Mouse (Mus musculus) layer of hippocampus, adult 11-12 months (tissue): ENCODE measurements around the gene Ager.

ENCODE experiments used
- DNase-seq: peaks from one replicate; pipeline ENCODE4 v3.0.0; 2022; ENCODE audit warnings: low spot score

Gene Ager

GRCm38 (mm10) chr17:34585877-34586771 lies 11.5 kb upstream of the Ager start:
- no peak for DNase-seq

DNA sequence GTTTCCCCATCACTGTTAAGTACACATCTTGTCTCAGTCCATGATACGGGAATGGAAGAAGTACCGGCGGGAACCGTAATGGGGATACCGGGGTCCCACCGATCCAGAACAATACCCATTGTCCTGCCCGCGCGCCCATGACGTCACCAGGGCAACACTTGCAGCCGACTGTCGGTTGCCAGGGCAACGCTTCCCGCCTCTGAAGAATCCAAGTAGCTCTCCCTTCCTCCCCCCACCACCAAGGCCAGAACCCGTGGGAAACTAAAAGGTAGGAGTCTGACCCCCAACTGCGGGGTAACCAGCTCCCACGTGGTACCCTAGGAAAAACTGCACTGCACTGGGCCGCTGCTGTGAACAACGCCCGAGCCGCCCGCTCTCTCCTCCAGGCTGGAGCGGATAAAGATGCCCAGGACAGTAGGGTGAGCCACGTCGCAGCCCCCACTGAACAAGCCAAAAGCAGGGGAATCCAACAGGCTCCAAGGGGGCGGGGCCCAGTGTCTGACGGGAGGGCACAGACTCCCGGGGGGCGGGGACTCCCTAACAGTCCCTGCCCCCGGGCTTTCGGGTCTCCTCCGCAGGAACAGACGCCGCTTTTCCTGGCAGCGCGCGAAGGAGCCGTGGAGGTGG lies 10.8 kb upstream of the Ager start:
- peak; percentile 91 for DNase-seq

GRCm38 (mm10) chr17:34587423-34587811 lies 10.2 kb upstream of the Ager start:
- DNase-seq: peak; percentile 98

GRCm38 (mm10) chr17:34587814-34588213 lies 9.8 kb upstream of the Ager start:
- DNase-seq: no peak

GRCm38 (mm10) chr17:34588767-34589166 lies 8.9 kb upstream of the Ager start:
- no peak for DNase-seq

DNA sequence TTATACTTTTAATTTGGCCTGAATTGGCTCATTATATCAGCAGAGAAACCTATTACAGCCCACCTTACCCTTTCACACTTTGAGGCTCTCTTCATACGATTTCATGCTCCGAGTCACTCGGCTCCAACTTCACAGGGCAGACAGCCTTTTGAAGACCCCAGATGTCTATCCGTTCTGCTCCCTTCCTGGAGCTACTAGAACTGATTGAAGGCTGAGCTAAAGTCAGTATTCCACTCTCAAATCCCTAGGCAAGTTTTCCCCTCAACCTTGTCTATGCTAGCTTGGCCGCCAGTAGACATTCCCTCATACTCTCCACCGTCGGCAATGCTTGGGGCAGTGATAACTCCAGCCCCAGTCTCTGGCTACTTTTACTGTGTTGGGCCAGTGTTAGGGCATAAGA lies 8.5 kb upstream of the Ager start:
- no peak for DNase-seq

GRCm38 (mm10) chr17:34589681-34590101 lies 8.0 kb upstream of the Ager start, which contains the start of gene Gpsm3:
TSS of gene Gpsm3 (plus strand) at chr17:34589806.
- no peak for DNase-seq

DNA sequence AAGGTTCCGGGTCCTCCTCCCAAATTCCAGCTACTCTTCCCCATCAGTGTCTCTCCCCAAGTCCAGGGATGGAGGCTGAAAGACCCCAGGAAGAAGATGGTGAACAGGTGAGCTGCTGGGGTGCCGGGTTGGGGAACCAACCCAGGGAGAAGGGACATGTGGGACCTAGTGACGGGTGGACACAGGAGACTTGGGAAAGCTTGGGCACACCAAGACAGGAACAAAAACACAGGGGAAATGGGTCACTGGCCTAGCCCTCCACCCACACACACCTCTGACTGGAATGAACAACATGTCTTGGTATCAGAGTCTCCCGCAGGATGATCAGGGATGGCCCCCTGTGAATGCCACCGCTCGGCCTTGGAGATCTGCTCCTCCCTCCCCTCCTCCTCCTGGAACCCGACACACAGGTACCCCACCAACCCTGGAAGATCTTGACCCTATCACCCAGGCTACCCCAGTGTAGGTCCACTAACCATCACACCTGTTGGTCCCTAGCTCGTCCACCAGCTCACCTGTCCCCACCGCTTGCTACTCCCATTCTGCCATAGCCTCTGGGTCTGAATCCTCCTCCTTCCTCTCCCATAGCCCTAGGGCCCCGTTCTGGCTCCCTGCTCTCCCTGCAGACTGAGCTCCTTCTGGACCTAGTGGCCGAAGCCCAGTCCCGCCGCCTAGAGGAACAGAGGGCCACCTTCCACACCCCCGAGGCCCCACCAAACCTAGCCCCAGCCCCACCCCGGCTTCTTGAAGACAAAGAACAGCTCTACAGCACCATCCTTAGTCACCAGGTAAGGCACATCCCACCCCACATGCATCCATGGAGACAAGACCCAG lies 7.3 kb upstream of the Ager start:
- no peak for DNase-seq

DNA sequence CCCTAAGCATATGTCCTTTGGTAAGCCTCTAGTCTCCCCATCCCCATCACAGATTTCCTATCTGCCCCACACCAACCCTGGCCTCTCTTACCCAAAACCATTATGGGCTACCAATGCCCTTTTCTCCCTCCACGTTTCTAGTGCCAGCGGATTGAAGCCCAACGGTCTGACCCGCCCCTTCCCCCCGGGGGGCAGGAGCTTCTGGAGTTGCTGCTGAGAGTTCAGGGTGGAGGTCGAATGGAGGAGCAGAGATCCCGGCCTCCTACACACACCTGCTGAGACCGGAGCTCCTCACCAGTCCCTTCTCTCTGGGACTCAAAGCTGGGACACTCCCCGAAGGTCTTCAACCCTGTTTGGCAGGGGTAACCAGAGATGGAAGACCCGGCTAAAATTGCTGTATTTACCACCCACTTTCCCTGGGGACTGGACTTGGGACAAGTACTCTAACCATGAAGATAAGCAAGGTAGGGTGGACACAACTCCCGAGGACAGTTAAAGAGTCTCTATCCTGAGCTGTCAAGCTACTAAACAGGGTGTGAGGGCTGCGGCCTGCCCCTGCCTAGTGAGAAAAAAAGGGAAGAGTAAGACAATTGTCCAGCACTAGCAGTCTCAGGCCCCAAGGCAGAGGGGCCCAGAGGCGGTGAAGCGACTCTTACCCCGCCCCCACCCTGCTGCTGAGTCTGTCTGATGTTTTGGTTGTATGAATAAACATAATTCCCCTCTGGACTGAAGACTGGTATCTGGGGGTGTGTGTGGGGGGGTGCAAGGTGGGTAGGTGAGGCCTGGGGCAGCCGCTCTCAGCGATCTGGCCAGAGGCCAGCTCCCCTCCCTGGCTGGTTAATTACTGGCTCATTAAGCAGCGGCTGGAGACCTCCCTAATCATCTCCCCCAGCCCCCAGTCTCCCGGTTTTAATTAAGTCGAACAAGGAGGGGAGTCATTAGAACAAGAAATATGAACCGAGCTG lies 6.4 kb upstream of the Ager start, which contains the start of gene Pbx2:
Gene Pbx2 (plus strand): TSS at position 238 of the 965 bp plus-strand sequence.
- DNase-seq: peak; percentile 23

DNA sequence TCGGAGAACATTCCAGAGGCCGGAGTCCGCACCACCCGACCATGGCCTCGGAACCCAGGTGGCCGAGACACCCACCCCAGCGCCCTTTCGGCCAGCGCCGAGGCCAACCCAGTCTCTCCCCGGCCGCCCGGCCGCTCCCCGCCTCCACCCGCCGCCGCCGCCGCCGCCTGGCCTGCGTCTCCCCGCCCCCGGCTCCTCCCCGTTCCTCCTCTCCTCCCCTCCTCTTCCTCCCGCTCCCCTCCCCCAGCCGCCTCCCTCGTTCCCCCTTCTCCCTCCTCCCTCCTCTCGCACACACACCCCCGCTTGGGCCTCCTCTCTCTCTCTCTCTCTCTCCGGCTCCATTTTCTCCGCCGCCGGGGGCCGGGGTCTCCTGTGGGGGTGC lies 5.7 kb upstream of the Ager start:
- DNase-seq: peak; percentile 85

DNA sequence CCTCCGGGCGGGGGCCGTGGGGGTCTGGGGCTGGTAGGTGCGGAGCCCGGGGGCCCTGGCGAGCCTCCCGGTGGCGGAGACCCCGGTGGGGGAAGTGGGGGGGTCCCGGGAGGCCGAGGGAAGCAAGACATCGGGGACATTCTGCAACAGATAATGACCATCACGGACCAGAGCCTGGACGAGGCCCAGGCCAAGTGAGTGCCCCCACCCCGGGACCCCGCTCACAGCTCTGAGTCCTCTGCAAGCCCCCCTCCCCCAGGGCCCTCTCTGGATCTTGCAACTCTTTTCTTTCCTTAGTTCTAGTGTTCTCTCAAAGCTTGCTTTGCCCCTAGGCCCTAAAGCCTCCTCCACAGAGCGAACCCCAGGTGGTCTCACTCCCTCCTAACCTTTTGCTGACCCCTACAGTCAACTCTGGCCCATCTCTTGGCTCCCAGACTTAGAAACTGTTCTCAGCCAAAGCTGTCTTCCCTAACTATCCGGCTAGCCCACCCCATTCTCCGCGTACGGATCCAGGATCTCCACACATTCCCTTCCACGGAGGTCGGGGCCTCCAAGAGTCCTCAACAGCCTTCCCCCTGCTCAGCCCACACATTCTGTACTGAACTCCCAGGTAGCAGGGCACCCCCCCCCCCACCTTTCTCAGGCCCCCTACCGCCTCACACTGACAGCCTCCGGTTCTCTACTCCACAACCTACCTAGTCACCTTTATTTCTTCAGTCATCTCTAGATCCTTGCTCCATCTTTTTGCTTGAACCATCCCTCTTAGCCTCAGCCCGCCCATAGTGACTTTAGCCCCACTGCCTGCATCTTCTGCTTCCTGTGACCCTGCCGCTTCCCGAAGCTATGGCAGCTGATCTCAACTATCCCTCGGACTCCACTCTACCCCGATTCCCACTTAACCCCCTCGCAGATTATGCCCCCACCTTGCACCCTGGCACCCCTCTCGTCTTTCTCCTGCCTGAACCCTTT lies 4.8 kb upstream of the Ager start:
- DNase-seq: no peak

GRCm38 (mm10) chr17:34593752-34594525 lies 3.7 kb upstream of the Ager start:
- DNase-seq: no peak

DNA sequence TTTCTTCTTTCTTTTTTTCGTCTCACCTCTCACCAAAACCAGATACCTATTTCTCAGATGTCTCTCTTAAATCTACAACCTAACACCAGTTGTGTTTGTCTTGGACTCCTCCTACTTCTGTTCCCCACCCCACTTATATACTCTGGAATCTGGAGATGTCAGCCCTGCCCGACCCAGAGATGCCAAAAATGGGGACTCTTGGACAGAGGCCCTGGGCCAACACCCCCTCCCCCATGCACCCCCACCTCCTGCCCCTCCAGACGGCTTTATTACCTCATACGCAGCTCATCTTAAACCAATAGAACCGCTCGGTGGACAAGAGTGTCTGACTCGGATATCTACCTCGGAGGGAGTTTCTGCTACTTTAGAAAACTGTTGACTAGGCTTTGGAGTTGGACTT lies 1.6 kb upstream of the Ager start:
- no peak for DNase-seq

DNA sequence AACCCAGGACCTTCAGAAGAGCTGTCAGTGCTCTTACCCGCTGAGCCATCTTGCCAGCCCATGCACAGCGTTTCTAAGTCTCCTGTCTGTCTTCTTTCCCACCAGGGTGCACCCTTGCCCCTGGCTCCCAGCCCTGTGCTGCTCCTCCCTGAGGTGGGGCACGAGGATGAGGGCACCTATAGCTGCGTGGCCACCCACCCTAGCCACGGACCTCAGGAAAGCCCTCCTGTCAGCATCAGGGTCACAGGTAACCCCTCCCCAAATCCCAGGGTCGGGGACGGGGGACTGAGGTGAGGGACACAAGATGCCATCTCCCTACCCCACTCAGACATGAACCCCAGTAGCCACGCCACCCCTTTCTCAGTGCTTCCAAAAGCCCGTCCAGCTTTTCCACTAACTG lies 2.2 kb downstream of the Ager start:
- DNase-seq: no peak

DNA sequence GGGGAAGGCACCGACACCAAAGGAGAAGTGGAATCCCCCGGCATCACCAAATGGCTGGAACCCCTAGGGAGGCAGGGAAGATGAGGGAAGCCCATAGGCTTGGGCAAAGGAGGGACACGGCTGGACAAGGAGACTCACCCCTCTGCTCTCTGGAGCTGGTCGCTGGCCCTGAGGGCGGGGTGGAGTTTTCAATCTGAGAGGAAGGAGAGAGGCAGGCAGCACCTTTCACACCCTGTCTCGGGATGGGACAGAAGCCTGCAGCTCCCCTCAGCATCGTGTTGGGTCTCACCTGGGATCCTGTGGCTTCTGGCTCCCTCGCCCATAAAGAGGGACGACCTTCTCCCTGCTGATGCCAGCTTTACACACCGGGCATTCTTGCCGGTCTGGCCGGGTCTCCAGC lies 4.1 kb downstream of the Ager start:
- no peak for DNase-seq

GRCm38 (mm10) chr17:34603375-34604060 lies 5.9 kb downstream of the Ager start, which contains the start of gene Rnf5:
TSS of gene Rnf5 (minus strand) at chr17:34603690.
- peak; percentile 100 for DNase-seq

DNA sequence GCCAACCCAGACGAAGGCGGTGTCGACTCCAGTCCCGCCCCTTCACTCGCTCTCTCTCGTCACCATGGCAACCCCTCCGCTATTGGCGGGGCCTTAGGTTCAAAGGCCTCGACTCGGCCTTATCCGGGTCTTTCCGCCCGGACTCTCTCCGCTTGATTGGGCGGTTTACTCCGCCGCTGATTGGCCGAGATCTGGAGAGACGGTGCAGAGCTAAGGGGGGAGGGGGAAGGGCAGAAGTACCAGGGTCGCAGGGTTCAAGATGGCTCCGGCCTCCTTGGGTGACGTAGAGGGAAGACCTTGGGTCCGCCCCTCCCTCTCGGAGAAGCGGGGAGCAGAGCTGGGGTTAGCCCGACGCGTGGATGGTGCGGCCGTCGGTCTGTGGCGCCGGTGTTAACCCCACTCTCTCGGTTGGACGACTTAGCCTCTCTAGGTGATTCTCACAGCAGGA lies 6.4 kb downstream of the Ager start, which contains the start of gene Agpat1:
Gene Agpat1 (plus strand): TSS at position 202 of the 448 bp plus-strand sequence.
- DNase-seq: peak; percentile 99

- no peak for DNase-seq
Measured at GRCm38 (mm10) chr17:34604511-34605237, 7.0 kb downstream of the Ager start.
